In genomic region chr1:161999882-162000371, GRCm38 (mm10) we compare ENCODE assay signal across 8 mouse cellular contexts. TPM values are rescaled to one million over a fixed set of nuclear protein-coding genes. Genes with fewer than 3 reads are reported as not detected.
A peak's percentile ranks its signal among the peaks of the same experiment; 100 is the strongest.
DNase-seq lines count a peak whose midpoint lies in the region; ATAC-seq and TF ChIP-seq lines count a peak whose summit lies in the region.

No protein-coding gene starts in this region.

- H3K27me3 ChIP-seq in liver, adult 2 months (ENCODE audit: control insufficient read depth, insufficient read depth, low read length): no peaks in the 10 kb centered on the region
- no peaks in the 10 kb centered on the region for H3K27me3 ChIP-seq in hindbrain, embryonic 16.5 days (replicated peaks; ENCODE audit: control insufficient read depth, insufficient read depth, low read length)

- no peak for TF ChIP-seq POLR2A in liver, adult 2 months (IDR thresholded peaks at IDR 0.05; ENCODE audit: extremely low read depth, insufficient read depth, low read length)

- no peaks in the 10 kb centered on the region for H3K9me3 ChIP-seq in hindbrain, embryonic 16.5 days (ENCODE audit: control insufficient read depth, low read length)

- H3K36me3 ChIP-seq in liver, adult 2 months (ENCODE audit: control insufficient read depth, insufficient read depth, low read length): no peaks in the 10 kb centered on the region
- no peaks in the 10 kb centered on the region for H3K36me3 ChIP-seq in hindbrain, embryonic 16.5 days (ENCODE audit: control insufficient read depth, insufficient read depth, low read length)
- no peaks in the 10 kb centered on the region for H3K36me3 ChIP-seq in macrophage (ENCODE audit: inconsistent target)

- DNase-seq in liver, adult 2 months (ENCODE audit: extremely low read depth, low read depth, low spot score): peak; percentile 56
- no peak for DNase-seq in liver
- peak; percentile 66 to 88 for DNase-seq in cerebellum, postnatal 10 days
- DNase-seq in frontal cortex, postnatal 14 days (ENCODE audit: low spot score in 2 of 2): peak; percentile 40 to 65
- peak; percentile 68 for DNase-seq in left cerebral cortex, adult 11 months (ENCODE audit: low spot score)
- DNase-seq in right cerebral cortex, postnatal 36 days (ENCODE audit: low spot score in 2 of 2): peak; percentile 54 to 56

- TF ChIP-seq CTCF in liver, adult 2 months (IDR thresholded peaks at IDR 0.05; ENCODE audit: low read depth, low read length): no peak

- H3K27ac ChIP-seq in liver, adult 2 months (replicated peaks; ENCODE audit: insufficient read depth, low read depth, low read length): no peak overlapping the region
- peak overlapping the region; percentile 21 for H3K27ac ChIP-seq in hindbrain, embryonic 16.5 days (ENCODE audit: low read depth, low read length)
- H3K27ac ChIP-seq in macrophage: peak overlapping the region; percentile 82

- peak; percentile 95 for ATAC-seq in hindbrain, embryonic 16.5 days

- H3K4me3 ChIP-seq in liver, adult 2 months (ENCODE audit: insufficient read depth, low read depth, low read length): no peak overlapping the region
- H3K4me3 ChIP-seq in hindbrain, embryonic 16.5 days (ENCODE audit: low read length): no peak overlapping the region
- no peak overlapping the region for H3K4me3 ChIP-seq in macrophage (ENCODE audit: inconsistent target)

- whole genome bisulfite sequencing in liver, adult 2 months: 9% methylated on average over 4 of the region's 4 CpGs
- WGBS in hindbrain, embryonic 16.5 days: 0% methylated on average over 4 of the region's 4 CpGs
- WGBS in macrophage (ENCODE audit: missing documents): 16% methylated on average over 4 of the region's 4 CpGs

- H3K4me2 ChIP-seq in hindbrain, embryonic 16.5 days (ENCODE audit: low read length): peak overlapping the region; percentile 40

- H3K79me2 ChIP-seq in liver, adult 2 months (ENCODE audit: control insufficient read depth, insufficient read depth, low read length): no peaks in the 10 kb centered on the region
- H3K79me2 ChIP-seq in macrophage (ENCODE audit: inconsistent target): no peaks in the 10 kb centered on the region

- H3K9ac ChIP-seq in liver, adult 2 months (ENCODE audit: low read depth, low read length): peak overlapping the region; percentile 63
- H3K9ac ChIP-seq in hindbrain, embryonic 16.5 days (ENCODE audit: low read depth, low read length): no peak overlapping the region

- H3K4me1 ChIP-seq in liver, adult 2 months (ENCODE audit: control insufficient read depth, insufficient read depth, low read length): peaks cover 4% of the 10 kb centered on the region; the same call in 1 of the 2 replicates
- H3K4me1 ChIP-seq in hindbrain, embryonic 16.5 days (ENCODE audit: control insufficient read depth, insufficient read depth, low read depth, low read length): peaks cover 8% of the 10 kb centered on the region

RNA-seq across cellular contexts. Expression of gene 4930558K02Rik, which starts 20.5 kb away (rescaled TPM):
- total RNA-seq in liver, adult 2 months (2014; rRNA removed): not detected in 2 replicates
- polyA plus RNA-seq in liver, adult 2 months (2012; rRNA removed): not detected in 2 replicates
- 0.25 TPM in 1 of 2 replicates, not detected in the other for polyA plus RNA-seq in hindbrain, embryonic 16.5 days (2015; fragmentation: Nextera tagmentation; extraction: Ambion mirVana)
- total RNA-seq in macrophage (2018; cell fraction: chromatin; rRNA removed): not detected
- total RNA-seq in macrophage (2018; cell fraction: cytosol; rRNA removed): not detected
- total RNA-seq in macrophage (2018; cell fraction: nucleus; rRNA removed): not detected
- polyA plus RNA-seq in macrophage (2018): not detected in 3 replicates

RNA-seq across cellular contexts. Expression of gene Pigc, which starts 30.9 kb away (rescaled TPM):
- 7.1 and 7.3 TPM in 2 replicates for total RNA-seq in liver, adult 2 months (2014; rRNA removed)
- polyA plus RNA-seq in liver, adult 2 months (2012; rRNA removed): 9.4 and 9.5 TPM in 2 replicates
- polyA plus RNA-seq in hindbrain, embryonic 16.5 days (2015; fragmentation: Nextera tagmentation; extraction: Ambion mirVana): 36.2 and 37.1 TPM in 2 replicates
- 10 to 100 TPM in 16 of 26 experiments, 1 to 10 TPM in 10; 2.5 to 24.6 (median 10.8) TPM for total RNA-seq in macrophage (2018; cell fraction: chromatin; rRNA removed)
- total RNA-seq in macrophage (2018; cell fraction: cytosol; rRNA removed): 10 to 100 TPM; 13.6 to 24.8 (median 18.8) TPM
- total RNA-seq in macrophage (2018; cell fraction: nucleus; rRNA removed): 10 to 100 TPM in 22 of 26 experiments, 1 to 10 TPM in 4; 7.9 to 46.6 (median 26.4) TPM
- polyA plus RNA-seq in macrophage (2018): 11.5 to 21.0 TPM (median 15.2 TPM) in 3 replicates
